15 mouse cellular contexts compared by ENCODE assay signal in the genomic region with DNA sequence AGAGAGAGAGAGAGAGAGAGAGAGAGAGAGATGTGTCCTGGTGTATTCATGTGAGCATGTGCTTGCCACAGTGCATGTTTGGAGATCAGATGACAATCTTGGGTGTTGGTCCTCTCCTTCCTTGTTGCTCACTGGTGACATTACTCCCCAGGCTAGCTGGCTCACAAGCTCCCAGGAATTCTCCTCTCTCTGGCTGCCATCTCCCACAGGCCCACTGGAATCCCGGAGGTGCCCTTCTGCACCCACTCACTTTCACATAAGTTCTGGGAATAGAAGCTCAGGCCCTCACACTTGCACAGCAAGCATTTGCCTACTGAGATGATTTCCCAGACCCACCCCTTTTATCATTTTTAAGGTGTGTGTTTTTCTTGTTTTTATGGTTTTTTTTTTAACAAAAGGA. TPM values are rescaled to one million over a fixed set of nuclear protein-coding genes. Genes with fewer than 3 reads are reported as not detected.
"Had no signal": no experiment of that assay in that cellular context is flagged by ENCODE, and none has a peak within 500 bp of the region (broad histone marks: within the 10 kb centered on the region; RNA-seq: fewer than 3 reads in every experiment).

No protein-coding gene starts in this region.

- H3K27me3 ChIP-seq: limb, embryonic 15.5 days; neural tube, embryonic 15.5 days had no signal

- H3K4me1 ChIP-seq: limb, embryonic 15.5 days; liver, embryonic 12.5 days; midbrain, embryonic 10.5 days; neural tube, embryonic 15.5 days had no signal

- DNase-seq: kidney, adult 8-10 months; kidney, postnatal 36 days; lung, embryonic 14.5 days; lung, postnatal 10 days; lung, postnatal 4 days; midbrain, embryonic 14.5 days; thymus, postnatal 4 days had no signal

- H3K36me3 ChIP-seq: limb, embryonic 15.5 days; liver, embryonic 12.5 days; midbrain, embryonic 10.5 days; neural tube, embryonic 15.5 days had no signal

- H3K4me3 ChIP-seq: left cerebral cortex, adult 2 months; limb, embryonic 15.5 days; liver, embryonic 12.5 days; midbrain, embryonic 10.5 days; myocyte; neural tube, embryonic 15.5 days had no signal

- H3K27ac ChIP-seq: kidney, postnatal 0 days; limb, embryonic 15.5 days; liver, embryonic 12.5 days; midbrain, embryonic 10.5 days; neural tube, embryonic 15.5 days had no signal

- H3K9ac ChIP-seq: limb, embryonic 15.5 days; liver, embryonic 12.5 days; lung, embryonic 14.5 days; neural tube, embryonic 15.5 days had no signal

RNA-seq across cellular contexts. Expression of a gene that starts 26.8 kb away (rescaled TPM):
- total RNA-seq: megakaryocyte, adult 5-6 weeks had no signal

RNA-seq across cellular contexts. Expression of a gene that starts 51.0 kb away (rescaled TPM):
- total RNA-seq: megakaryocyte, adult 5-6 weeks had no signal
